Mouse (Mus musculus): Measurements from ENCODE around the gene Rims1. TPM values are rescaled to one million over a fixed set of nuclear protein-coding genes. Genes with fewer than 3 reads are reported as not detected.

Gene Rims1
- polyA plus RNA-seq, 1 experiment: 7.6 TPM

- H3K4me3 ChIP-seq (ENCODE audit: low read depth, low read length): no peak overlapping the region
- H3K27me3 ChIP-seq (ENCODE audit: control insufficient read depth, insufficient read depth, low read length, poor library complexity, severe bottlenecking): no peaks in the 10 kb centered on the region
- no peaks in the 10 kb centered on the region for H3K4me1 ChIP-seq (ENCODE audit: control insufficient read depth, insufficient read depth, low read length)
- H3K9me3 ChIP-seq (replicated peaks; ENCODE audit: control insufficient read depth, insufficient read depth, low read length, poor library complexity, severe bottlenecking): no peaks in the 10 kb centered on the region
- no peaks in the 10 kb centered on the region for H3K36me3 ChIP-seq (ENCODE audit: control insufficient read depth, insufficient read depth, low read length, poor library complexity, severe bottlenecking)
- TF ChIP-seq POLR2A (IDR thresholded peaks at IDR 0.05; ENCODE audit: insufficient read depth, low read length): no peak
- TF ChIP-seq EP300 (IDR thresholded peaks at IDR 0.05; ENCODE audit: insufficient read depth, low read depth, low read length): no peak
- no peak for TF ChIP-seq CTCF (IDR thresholded peaks at IDR 0.05; ENCODE audit: low read depth, low read length)
- no peak overlapping the region for H3K27ac ChIP-seq (ENCODE audit: insufficient read depth, low read length)
- no peak overlapping the region for H3K9ac ChIP-seq (ENCODE audit: low read depth, poor library complexity, severe bottlenecking)
Measured at GRCm38 (mm10) chr1:22613609-22614008, 192.2 kb downstream of the Rims1 start.

DNA sequence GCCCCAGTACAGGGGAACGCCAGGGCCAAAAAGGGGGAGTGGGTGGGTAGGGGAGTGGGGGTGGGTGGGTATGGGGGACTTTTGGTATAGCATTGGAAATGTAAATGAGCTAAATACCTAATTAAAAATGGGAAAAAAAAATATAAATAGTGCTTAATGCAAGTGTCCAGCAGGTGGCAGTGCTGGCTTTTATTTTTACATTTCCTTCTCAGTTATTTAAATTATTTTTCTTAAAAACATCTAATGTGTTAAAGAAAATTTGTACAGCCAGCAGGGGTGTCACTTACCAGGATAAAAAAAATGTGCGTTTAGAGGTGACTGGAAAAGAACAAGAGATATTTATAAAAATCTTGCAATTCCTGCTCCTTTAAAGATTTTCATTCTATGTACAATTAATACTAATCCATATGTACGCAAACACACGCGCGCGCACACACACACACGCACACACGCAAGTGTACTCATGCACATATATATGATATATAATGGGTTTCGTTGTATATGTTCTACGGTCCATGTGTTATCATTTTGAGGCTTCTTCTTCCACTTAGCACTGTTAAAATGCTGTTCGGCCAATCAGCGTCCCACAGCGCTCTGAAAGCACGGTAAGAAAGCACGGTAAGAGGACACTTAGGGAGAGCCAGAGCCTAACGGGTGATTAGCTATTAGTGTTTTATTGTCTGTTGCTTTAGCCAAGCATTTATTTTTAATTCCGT lies 201.3 kb downstream of the Rims1 start:
- no peak overlapping the region for H3K27ac ChIP-seq (ENCODE audit: insufficient read depth, low read length)
- H3K9me3 ChIP-seq (replicated peaks; ENCODE audit: control insufficient read depth, insufficient read depth, low read length, poor library complexity, severe bottlenecking): no peaks in the 10 kb centered on the region
- H3K4me3 ChIP-seq (ENCODE audit: low read depth, low read length): no peak overlapping the region
- TF ChIP-seq CTCF (IDR thresholded peaks at IDR 0.05; ENCODE audit: low read depth, low read length) (no peak), POLR2A (IDR thresholded peaks at IDR 0.05; ENCODE audit: insufficient read depth, low read length) (no peak), EP300 (IDR thresholded peaks at IDR 0.05; ENCODE audit: insufficient read depth, low read depth, low read length) (no peak)
- no peak overlapping the region for H3K9ac ChIP-seq (ENCODE audit: low read depth, poor library complexity, severe bottlenecking)
- no peaks in the 10 kb centered on the region for H3K4me1 ChIP-seq (ENCODE audit: control insufficient read depth, insufficient read depth, low read length)
- no peaks in the 10 kb centered on the region for H3K36me3 ChIP-seq (ENCODE audit: control insufficient read depth, insufficient read depth, low read length, poor library complexity, severe bottlenecking)
- H3K27me3 ChIP-seq (ENCODE audit: control insufficient read depth, insufficient read depth, low read length, poor library complexity, severe bottlenecking): no peaks in the 10 kb centered on the region

- no peak for TF ChIP-seq EP300 (IDR thresholded peaks at IDR 0.05; ENCODE audit: insufficient read depth, low read depth, low read length)
- no peak for TF ChIP-seq POLR2A (IDR thresholded peaks at IDR 0.05; ENCODE audit: insufficient read depth, low read length)
- no peak for TF ChIP-seq CTCF (IDR thresholded peaks at IDR 0.05; ENCODE audit: low read depth, low read length)
- no peak overlapping the region for H3K4me3 ChIP-seq (ENCODE audit: low read depth, low read length)
- H3K9me3 ChIP-seq (replicated peaks; ENCODE audit: control insufficient read depth, insufficient read depth, low read length, poor library complexity, severe bottlenecking): no peaks in the 10 kb centered on the region
- H3K4me1 ChIP-seq (ENCODE audit: control insufficient read depth, insufficient read depth, low read length): no peaks in the 10 kb centered on the region
- H3K27ac ChIP-seq (ENCODE audit: insufficient read depth, low read length): no peak overlapping the region
- H3K27me3 ChIP-seq (ENCODE audit: control insufficient read depth, insufficient read depth, low read length, poor library complexity, severe bottlenecking): no peaks in the 10 kb centered on the region
- H3K36me3 ChIP-seq (ENCODE audit: control insufficient read depth, insufficient read depth, low read length, poor library complexity, severe bottlenecking): no peaks in the 10 kb centered on the region
- no peak overlapping the region for H3K9ac ChIP-seq (ENCODE audit: low read depth, poor library complexity, severe bottlenecking)
Measured at GRCm38 (mm10) chr1:22596197-22596596, 209.6 kb downstream of the Rims1 start.

GRCm38 (mm10) chr1:22594841-22595240 lies 211.0 kb downstream of the Rims1 start:
- Histone ChIP-seq H3K27ac (ENCODE audit: insufficient read depth, low read length) (no peak overlapping the region), H3K36me3 (ENCODE audit: control insufficient read depth, insufficient read depth, low read length, poor library complexity, severe bottlenecking) (no peaks in the 10 kb centered on the region), H3K9me3 (replicated peaks; ENCODE audit: control insufficient read depth, insufficient read depth, low read length, poor library complexity, severe bottlenecking) (no peaks in the 10 kb centered on the region), H3K4me3 (ENCODE audit: low read depth, low read length) (no peak overlapping the region), H3K27me3 (ENCODE audit: control insufficient read depth, insufficient read depth, low read length, poor library complexity, severe bottlenecking) (no peaks in the 10 kb centered on the region), H3K4me1 (ENCODE audit: control insufficient read depth, insufficient read depth, low read length) (no peaks in the 10 kb centered on the region), H3K9ac (ENCODE audit: low read depth, poor library complexity, severe bottlenecking) (no peak overlapping the region)
- TF ChIP-seq EP300 (IDR thresholded peaks at IDR 0.05; ENCODE audit: insufficient read depth, low read depth, low read length) (no peak), POLR2A (IDR thresholded peaks at IDR 0.05; ENCODE audit: insufficient read depth, low read length) (no peak), CTCF (IDR thresholded peaks at IDR 0.05; ENCODE audit: low read depth, low read length) (no peak)

DNA sequence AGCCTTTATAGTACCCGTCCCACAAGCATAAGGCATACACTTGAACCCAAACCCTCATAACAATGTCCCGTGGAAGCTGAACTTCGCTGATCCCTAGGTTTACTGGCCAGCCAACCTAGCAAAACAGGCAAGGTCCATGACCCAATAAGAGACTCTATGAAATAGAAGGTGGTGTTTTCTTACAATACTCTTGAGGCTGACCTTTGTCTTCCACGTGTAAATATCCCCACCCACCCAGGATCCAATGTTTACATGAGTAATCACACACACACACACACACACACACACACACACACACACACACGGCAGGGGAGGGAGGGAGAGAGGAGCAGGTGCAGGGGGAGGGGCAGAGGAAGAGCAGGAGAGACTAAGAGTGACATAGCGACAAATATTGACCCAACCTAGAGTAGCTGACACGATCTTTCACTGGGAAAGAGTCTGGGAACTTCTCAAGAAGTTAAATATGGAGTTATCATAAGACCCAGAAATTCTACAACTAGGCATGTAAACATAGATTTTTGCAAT lies 217.9 kb downstream of the Rims1 start:
- no peak for TF ChIP-seq POLR2A (IDR thresholded peaks at IDR 0.05; ENCODE audit: insufficient read depth, low read length)
- no peak for TF ChIP-seq EP300 (IDR thresholded peaks at IDR 0.05; ENCODE audit: insufficient read depth, low read depth, low read length)
- no peak for TF ChIP-seq CTCF (IDR thresholded peaks at IDR 0.05; ENCODE audit: low read depth, low read length)
- Histone ChIP-seq H3K27ac (ENCODE audit: insufficient read depth, low read length) (no peak overlapping the region), H3K9ac (ENCODE audit: low read depth, poor library complexity, severe bottlenecking) (no peak overlapping the region), H3K9me3 (replicated peaks; ENCODE audit: control insufficient read depth, insufficient read depth, low read length, poor library complexity, severe bottlenecking) (no peaks in the 10 kb centered on the region), H3K36me3 (ENCODE audit: control insufficient read depth, insufficient read depth, low read length, poor library complexity, severe bottlenecking) (no peaks in the 10 kb centered on the region), H3K4me1 (ENCODE audit: control insufficient read depth, insufficient read depth, low read length) (no peaks in the 10 kb centered on the region), H3K27me3 (ENCODE audit: control insufficient read depth, insufficient read depth, low read length, poor library complexity, severe bottlenecking) (no peaks in the 10 kb centered on the region), H3K4me3 (ENCODE audit: low read depth, low read length) (no peak overlapping the region)

- no peaks in the 10 kb centered on the region for H3K9me3 ChIP-seq (replicated peaks; ENCODE audit: control insufficient read depth, insufficient read depth, low read length, poor library complexity, severe bottlenecking)
- no peak overlapping the region for H3K9ac ChIP-seq (ENCODE audit: low read depth, poor library complexity, severe bottlenecking)
- no peaks in the 10 kb centered on the region for H3K36me3 ChIP-seq (ENCODE audit: control insufficient read depth, insufficient read depth, low read length, poor library complexity, severe bottlenecking)
- no peak overlapping the region for H3K27ac ChIP-seq (ENCODE audit: insufficient read depth, low read length)
- no peaks in the 10 kb centered on the region for H3K27me3 ChIP-seq (ENCODE audit: control insufficient read depth, insufficient read depth, low read length, poor library complexity, severe bottlenecking)
- H3K4me1 ChIP-seq (ENCODE audit: control insufficient read depth, insufficient read depth, low read length): no peaks in the 10 kb centered on the region
- no peak overlapping the region for H3K4me3 ChIP-seq (ENCODE audit: low read depth, low read length)
- TF ChIP-seq POLR2A (IDR thresholded peaks at IDR 0.05; ENCODE audit: insufficient read depth, low read length): no peak
- TF ChIP-seq EP300 (IDR thresholded peaks at IDR 0.05; ENCODE audit: insufficient read depth, low read depth, low read length): no peak
- no peak for TF ChIP-seq CTCF (IDR thresholded peaks at IDR 0.05; ENCODE audit: low read depth, low read length)
Measured at GRCm38 (mm10) chr1:22585560-22585959, 220.2 kb downstream of the Rims1 start.
